Mouse (Mus musculus) ES-E14 (cell line): Measurements from ENCODE around the gene Zim1. TPM values are rescaled to one million over a fixed set of nuclear protein-coding genes. Genes with fewer than 3 reads are reported as not detected.
A peak's percentile ranks its signal among the peaks of the same experiment; 100 is the strongest.

ENCODE experiments used
- DNase-seq: peaks from one replicate; pipeline ENCODE4 v3.0.0-alpha.2; 2013; ENCODE audit warnings: low read depth, low spot score
- H3K27ac ChIP-seq: 2 replicates; pipeline ENCODE4 v1.5.1; 2012; ENCODE audit warnings: low read depth, mild to moderate bottlenecking, low read length, moderate library complexity, mixed read lengths; ENCODE audit not compliant: poor library complexity, insufficient read depth, severe bottlenecking
- H3K36me3 ChIP-seq: 2 replicates; pipeline ENCODE4 v1.6.1; 2012; ENCODE audit warnings: mild to moderate bottlenecking, low read length, moderate library complexity, mixed read lengths; ENCODE audit not compliant: control insufficient read depth, poor library complexity, insufficient read depth, severe bottlenecking
- H3K4me1 ChIP-seq, 2 experiments: fragments of 150-350 bp in 1 of 2; sonication (generic) in 1 of 2; 2 replicates each; pipeline ENCODE4 v1.6.1; 2012; ENCODE audit warnings: low read length in 2 of 2, mild to moderate bottlenecking in 1 of 2, mixed read lengths in 1 of 2; ENCODE audit not compliant: control insufficient read depth in 2 of 2, insufficient read depth in 2 of 2, poor library complexity in 1 of 2
- H3K4me3 ChIP-seq, 2 experiments: fragments of 150-350 bp in 1 of 2; sonication (generic) in 1 of 2; 2 replicates each; pipeline ENCODE4 v1.5.1; 2012; ENCODE audit warnings: low read length in 2 of 2, low read depth in 1 of 2, mild to moderate bottlenecking in 1 of 2, mixed read lengths in 1 of 2; ENCODE audit not compliant: insufficient read depth in 1 of 2, poor library complexity in 1 of 2, severe bottlenecking in 1 of 2
- H3K9ac ChIP-seq: 2 replicates; pipeline ENCODE4 v1.6.1; 2012; ENCODE audit warnings: low read depth, mild to moderate bottlenecking, low read length, mixed read lengths; ENCODE audit not compliant: poor library complexity, insufficient read depth, severe bottlenecking
- H3K9me3 ChIP-seq: fragments of 150-350 bp; sonication (generic); 2 replicates; pipeline ENCODE4 v1.6.1; 2012; ENCODE audit warnings: low read depth, mild to moderate bottlenecking, low read length; ENCODE audit not compliant: control insufficient read depth, insufficient read depth
- CHD2 ChIP-seq: IDR thresholded peaks from 2 replicates; pipeline ENCODE4 v1.6.1; 2014; ENCODE audit warnings: mild to moderate bottlenecking, low read depth, low read length, inconsistent platforms
- HCFC1 ChIP-seq: IDR thresholded peaks from 2 replicates; pipeline ENCODE4 v1.6.1; 2012; ENCODE audit warnings: low read length, inconsistent platforms, borderline replicate concordance; ENCODE audit not compliant: insufficient read depth
- MAFK ChIP-seq: IDR thresholded peaks from 2 replicates; pipeline ENCODE4 v1.6.1; 2014; ENCODE audit warnings: mild to moderate bottlenecking, low read depth, low read length, inconsistent platforms; ENCODE audit not compliant: insufficient read depth
- ZC3H11A ChIP-seq: IDR thresholded peaks from 2 replicates; pipeline ENCODE4 v1.6.1; 2012; ENCODE audit warnings: low read depth, mild to moderate bottlenecking, inconsistent platforms, low read length, borderline replicate concordance
- ZNF384 ChIP-seq: IDR thresholded peaks from 2 replicates; pipeline ENCODE4 v1.6.1; 2012; ENCODE audit warnings: low read depth, low read length, inconsistent platforms
- in situ Hi-C, 2 experiments: fragments of 600-800 bp; cut with MboI; formaldehyde crosslinking; loops; one replicate each; pipeline ENCODE4 v1.15.1; 2025; ENCODE audit warnings: low sequenced_read_pairs in 2 of 2, inconsistent platforms in 1 of 2; ENCODE audit not compliant: unreplicated experiment in 2 of 2
- total RNA-seq: library from RNA; depleted of rRNA; stranded (reverse); fragments of 300-350 nt; gene quantifications from 2 replicates; pipeline ENCODE4 v1.2.3, GENCODE M21; 2012; rRNA removed

The Zim1 gene
- total RNA-seq: 0.95 and 1.7 TPM in 2 replicates

- in situ Hi-C loops: no loop called here
- Histone ChIP-seq H3K9ac (0 out of 2 replicates have a peak within 1 kb of the TSS, but pooled peaks have one; percentile 49), H3K27ac (no peak within 1 kb of the TSS)
These were observed at the start of gene Zim1 for GRCm38 (mm10) chr7:6696241-6697045. Gene Zim1, minus strand, starts transcription at chr7:6696450.

GRCm38 (mm10) chr7:6744281-6744904 is 48.1 kb upstream of the Zim1 start:
- in situ Hi-C loops: loop anchor here in 1 of 2 experiments (25.0 kb wide), 1 partner anchor 157 kb away; no protein-coding TSS in a partner anchor

More at GRCm38 (mm10) chr7:6696241-6697045, at the start of gene Zim1:
- TF ChIP-seq HCFC1 (peak; percentile 98), MAFK (no peak)
- peak; percentile 79 for DNase-seq
- Histone ChIP-seq H3K36me3 (no peaks in the 10 kb centered on the region), H3K9me3 (no peaks in the 10 kb centered on the region), H3K4me1 (no peaks in the 10 kb centered on the region; a peak in 1 of 4 replicates), H3K4me3 (peak within 1 kb of the TSS; percentile 62 to 68)

GRCm38 (mm10) chr7:6736060-6736459 is 39.8 kb upstream of the Zim1 start:
- Histone ChIP-seq H3K4me1 (no peaks in the 10 kb centered on the region), H3K9ac (no peak overlapping the region), H3K36me3 (no peaks in the 10 kb centered on the region), H3K9me3 (no peaks in the 10 kb centered on the region), H3K4me3 (no peak overlapping the region), H3K27ac (no peak overlapping the region)
- TF ChIP-seq MAFK (no peak), ZC3H11A (no peak), CHD2 (no peak), HCFC1 (no peak), ZNF384 (peak; percentile 95)
- no peak for DNase-seq
- in situ Hi-C loops: loop anchor here in 1 of 2 experiments (25.0 kb wide), 1 partner anchor 149 kb away; no protein-coding TSS in a partner anchor

More at GRCm38 (mm10) chr7:6744281-6744904, 48.1 kb upstream of the Zim1 start:
- no peaks in the 10 kb centered on the region for H3K36me3 ChIP-seq
- no peak for DNase-seq
- TF ChIP-seq CHD2: no peak
- no peak for TF ChIP-seq HCFC1
- TF ChIP-seq ZC3H11A: no peak
- TF ChIP-seq ZNF384: no peak
- no peak overlapping the region for H3K27ac ChIP-seq
- no peak overlapping the region for H3K9ac ChIP-seq
- no peak overlapping the region for H3K4me3 ChIP-seq
- H3K9me3 ChIP-seq: no peaks in the 10 kb centered on the region
- H3K4me1 ChIP-seq: no peaks in the 10 kb centered on the region

GRCm38 (mm10) chr7:6731930-6732329 is 35.7 kb upstream of the Zim1 start:
- no peak for DNase-seq
- Histone ChIP-seq H3K4me3 (no peak overlapping the region), H3K4me1 (no peaks in the 10 kb centered on the region), H3K9me3 (no peaks in the 10 kb centered on the region; the same call in 1 of the 2 replicates), H3K9ac (no peak overlapping the region), H3K27ac (no peak overlapping the region), H3K36me3 (no peaks in the 10 kb centered on the region)
- in situ Hi-C loops: loop anchor here in 1 of 2 experiments (25.0 kb wide), 1 partner anchor 145 kb away; no protein-coding TSS in a partner anchor
- TF ChIP-seq CHD2 (no peak), ZC3H11A (no peak), HCFC1 (no peak), ZNF384 (no peak), MAFK (no peak)
